Mouse (Mus musculus): ENCODE measurements at regions not wholly inside any gene's neighbourhood (a gene's known extent, or its start where the extent isn't known, plus 50 kb on each side); places are given as distances from the start of the nearest gene placed in this dataset.

- in situ Hi-C loops (cut with MboI; ENCODE audit: low sequenced_read_pairs in 2 of 2, unreplicated experiment in 2 of 2), result no loop called here
- H3K9me3 ChIP-seq (ENCODE audit: control insufficient read depth, insufficient read depth, low read depth, low read length), result no peaks in the 10 kb centered on the region
- no peak for DNase-seq (ENCODE audit: low read depth, low spot score)
These were observed 645.9 kb upstream of the Adamts5 start for GRCm38 (mm10) chr16:86547465-86548043.

DNA sequence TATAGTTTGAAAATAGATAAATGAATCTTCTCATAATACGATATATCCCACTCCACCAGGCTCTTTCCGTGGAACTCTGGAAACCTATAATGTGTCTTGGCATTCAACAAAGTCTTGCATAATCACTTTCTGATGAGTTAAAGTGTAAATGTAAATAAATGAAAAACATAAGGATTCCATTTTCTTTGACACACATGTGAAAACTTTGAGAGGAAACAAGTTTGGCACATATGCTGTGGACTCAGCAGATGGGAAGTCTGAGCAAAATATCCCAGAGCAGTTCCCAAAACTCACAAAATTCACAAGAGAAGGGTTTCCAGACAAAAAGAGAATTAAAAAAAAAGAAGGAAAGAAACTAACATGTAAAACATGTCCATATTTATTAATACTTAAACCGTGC lies 645.3 kb upstream of the Adamts5 start:
- H3K36me3 ChIP-seq (ENCODE audit: control insufficient read depth, insufficient read depth, low read length, poor library complexity, severe bottlenecking), result no peaks in the 10 kb centered on the region
- no peak overlapping the region for H3K27ac ChIP-seq (ENCODE audit: insufficient read depth, low read depth, low read length, poor library complexity, severe bottlenecking)
- no peak for DNase-seq (ENCODE audit: low read depth, low spot score)
- in situ Hi-C loops (cut with MboI; ENCODE audit: low sequenced_read_pairs in 2 of 2, unreplicated experiment in 2 of 2), result no loop called here
- H3K4me3 ChIP-seq (ENCODE audit: insufficient read depth in 1 of 2, low read depth in 1 of 2, low read length in 2 of 2, poor library complexity in 1 of 2, severe bottlenecking in 1 of 2), result no peak overlapping the region
- no peaks in the 10 kb centered on the region for H3K9me3 ChIP-seq (ENCODE audit: control insufficient read depth, insufficient read depth, low read depth, low read length)
- H3K4me1 ChIP-seq (ENCODE audit: control insufficient read depth in 2 of 2, insufficient read depth in 2 of 2, low read length in 2 of 2, poor library complexity in 1 of 2), result no peaks in the 10 kb centered on the region
- TF ChIP-seq MAFK (IDR thresholded peaks at IDR 0.05; ENCODE audit: insufficient read depth, low read depth, low read length) (no peak), ZC3H11A (IDR thresholded peaks at IDR 0.05; ENCODE audit: borderline replicate concordance, low read depth, low read length) (no peak), ZNF384 (IDR thresholded peaks at IDR 0.05; ENCODE audit: low read depth, low read length) (no peak), CHD2 (IDR thresholded peaks at IDR 0.05; ENCODE audit: low read depth, low read length) (no peak), HCFC1 (IDR thresholded peaks at IDR 0.05; ENCODE audit: borderline replicate concordance, insufficient read depth, low read length) (no peak)
- no peak overlapping the region for H3K9ac ChIP-seq (ENCODE audit: insufficient read depth, low read depth, low read length, poor library complexity, severe bottlenecking)

More at GRCm38 (mm10) chr16:86547465-86548043, 645.9 kb upstream of the Adamts5 start:
- TF ChIP-seq MAFK (IDR thresholded peaks at IDR 0.05; ENCODE audit: insufficient read depth, low read depth, low read length) (no peak), HCFC1 (IDR thresholded peaks at IDR 0.05; ENCODE audit: borderline replicate concordance, insufficient read depth, low read length) (no peak), CHD2 (IDR thresholded peaks at IDR 0.05; ENCODE audit: low read depth, low read length) (no peak), ZC3H11A (IDR thresholded peaks at IDR 0.05; ENCODE audit: borderline replicate concordance, low read depth, low read length) (no peak), ZNF384 (IDR thresholded peaks at IDR 0.05; ENCODE audit: low read depth, low read length) (no peak)
- Histone ChIP-seq H3K4me1 (ENCODE audit: control insufficient read depth in 2 of 2, insufficient read depth in 2 of 2, low read length in 2 of 2, poor library complexity in 1 of 2) (no peaks in the 10 kb centered on the region), H3K36me3 (ENCODE audit: control insufficient read depth, insufficient read depth, low read length, poor library complexity, severe bottlenecking) (no peaks in the 10 kb centered on the region), H3K9ac (ENCODE audit: insufficient read depth, low read depth, low read length, poor library complexity, severe bottlenecking) (no peak overlapping the region), H3K4me3 (ENCODE audit: insufficient read depth in 1 of 2, low read depth in 1 of 2, low read length in 2 of 2, poor library complexity in 1 of 2, severe bottlenecking in 1 of 2) (no peak overlapping the region), H3K27ac (ENCODE audit: insufficient read depth, low read depth, low read length, poor library complexity, severe bottlenecking) (no peak overlapping the region)

GRCm38 (mm10) chr16:86544121-86544520 lies 642.5 kb upstream of the Adamts5 start:
- Histone ChIP-seq H3K4me3 (ENCODE audit: insufficient read depth in 1 of 2, low read depth in 1 of 2, low read length in 2 of 2, poor library complexity in 1 of 2, severe bottlenecking in 1 of 2) (no peak overlapping the region), H3K4me1 (ENCODE audit: control insufficient read depth in 2 of 2, insufficient read depth in 2 of 2, low read length in 2 of 2, poor library complexity in 1 of 2) (no peaks in the 10 kb centered on the region), H3K27ac (ENCODE audit: insufficient read depth, low read depth, low read length, poor library complexity, severe bottlenecking) (no peak overlapping the region), H3K9me3 (ENCODE audit: control insufficient read depth, insufficient read depth, low read depth, low read length) (no peaks in the 10 kb centered on the region), H3K36me3 (ENCODE audit: control insufficient read depth, insufficient read depth, low read length, poor library complexity, severe bottlenecking) (no peaks in the 10 kb centered on the region), H3K9ac (ENCODE audit: insufficient read depth, low read depth, low read length, poor library complexity, severe bottlenecking) (no peak overlapping the region)
- DNase-seq (ENCODE audit: low read depth, low spot score), result no peak
- TF ChIP-seq HCFC1 (IDR thresholded peaks at IDR 0.05; ENCODE audit: borderline replicate concordance, insufficient read depth, low read length) (no peak), CHD2 (IDR thresholded peaks at IDR 0.05; ENCODE audit: low read depth, low read length) (no peak), MAFK (IDR thresholded peaks at IDR 0.05; ENCODE audit: insufficient read depth, low read depth, low read length) (no peak), ZNF384 (IDR thresholded peaks at IDR 0.05; ENCODE audit: low read depth, low read length) (no peak), ZC3H11A (IDR thresholded peaks at IDR 0.05; ENCODE audit: borderline replicate concordance, low read depth, low read length) (no peak)
- in situ Hi-C loops (cut with MboI; ENCODE audit: low sequenced_read_pairs in 2 of 2, unreplicated experiment in 2 of 2), result no loop called here

DNA sequence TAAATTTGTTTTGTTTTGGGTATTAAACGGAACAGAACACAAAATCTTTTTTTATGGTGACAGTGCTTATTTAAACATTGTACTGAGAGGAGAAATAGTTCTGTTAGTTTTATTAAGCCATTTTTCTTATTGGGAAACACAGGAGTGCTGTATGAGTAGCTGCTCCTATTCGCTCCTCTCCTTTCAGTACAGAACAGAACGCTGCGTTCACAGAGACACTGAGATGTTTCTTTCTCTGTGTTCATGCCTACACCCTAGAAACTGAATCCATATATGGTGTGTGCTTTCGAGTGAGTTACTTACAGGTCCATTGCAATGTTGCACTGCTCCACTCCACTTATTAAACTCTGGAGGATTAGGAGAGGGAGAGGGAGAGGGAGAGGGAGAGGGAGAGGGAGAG lies 634.9 kb upstream of the Adamts5 start:
- Histone ChIP-seq H3K9me3 (ENCODE audit: control insufficient read depth, insufficient read depth, low read depth, low read length) (no peaks in the 10 kb centered on the region), H3K9ac (ENCODE audit: insufficient read depth, low read depth, low read length, poor library complexity, severe bottlenecking) (no peak overlapping the region), H3K27ac (ENCODE audit: insufficient read depth, low read depth, low read length, poor library complexity, severe bottlenecking) (no peak overlapping the region), H3K4me1 (ENCODE audit: control insufficient read depth in 2 of 2, insufficient read depth in 2 of 2, low read length in 2 of 2, poor library complexity in 1 of 2) (no peaks in the 10 kb centered on the region), H3K4me3 (ENCODE audit: insufficient read depth in 1 of 2, low read depth in 1 of 2, low read length in 2 of 2, poor library complexity in 1 of 2, severe bottlenecking in 1 of 2) (no peak overlapping the region), H3K36me3 (ENCODE audit: control insufficient read depth, insufficient read depth, low read length, poor library complexity, severe bottlenecking) (no peaks in the 10 kb centered on the region)
- no peak for TF ChIP-seq ZC3H11A (IDR thresholded peaks at IDR 0.05; ENCODE audit: borderline replicate concordance, low read depth, low read length)
- no peak for TF ChIP-seq MAFK (IDR thresholded peaks at IDR 0.05; ENCODE audit: insufficient read depth, low read depth, low read length)
- no peak for TF ChIP-seq HCFC1 (IDR thresholded peaks at IDR 0.05; ENCODE audit: borderline replicate concordance, insufficient read depth, low read length)
- no peak for TF ChIP-seq ZNF384 (IDR thresholded peaks at IDR 0.05; ENCODE audit: low read depth, low read length)
- no peak for TF ChIP-seq CHD2 (IDR thresholded peaks at IDR 0.05; ENCODE audit: low read depth, low read length)
- DNase-seq (ENCODE audit: low read depth, low spot score), result no peak
- in situ Hi-C loops (cut with MboI; ENCODE audit: low sequenced_read_pairs in 2 of 2, unreplicated experiment in 2 of 2), result no loop called here

Data from ES-E14 (cell line).